Mouse (Mus musculus) heart, adult 2 months (tissue): ENCODE measurements around the gene Smc3.

ENCODE experiments used
- CTCF ChIP-seq: fragments of 200-600 bp; IDR thresholded peaks from 2 replicates; pipeline ENCODE4 v1.8.1; 2022; ENCODE audit warnings: antibody characterized with exemption, mild to moderate bottlenecking, moderate library complexity
- EP300 ChIP-seq: fragments of 200-500 bp; IDR thresholded peaks from 2 replicates; pipeline ENCODE4 v1.6.1; 2011; ENCODE audit warnings: low read depth, low read length, control low read depth; ENCODE audit not compliant: insufficient read depth
- POLR2A ChIP-seq: fragments of 200-500 bp; IDR thresholded peaks from 2 replicates; pipeline ENCODE4 v1.6.1; 2011; ENCODE audit warnings: mild to moderate bottlenecking, low read depth, low read length, control low read depth; ENCODE audit not compliant: insufficient read depth

GRCm38 (mm10) chr19:53638041-53638440 lies 37.8 kb downstream of the Smc3 start:
- TF ChIP-seq POLR2A = no peak
- peak; percentile 58 for TF ChIP-seq CTCF
- TF ChIP-seq EP300 = no peak
